Mouse (Mus musculus): Measurements from ENCODE around the gene Ttc24.

DNA sequence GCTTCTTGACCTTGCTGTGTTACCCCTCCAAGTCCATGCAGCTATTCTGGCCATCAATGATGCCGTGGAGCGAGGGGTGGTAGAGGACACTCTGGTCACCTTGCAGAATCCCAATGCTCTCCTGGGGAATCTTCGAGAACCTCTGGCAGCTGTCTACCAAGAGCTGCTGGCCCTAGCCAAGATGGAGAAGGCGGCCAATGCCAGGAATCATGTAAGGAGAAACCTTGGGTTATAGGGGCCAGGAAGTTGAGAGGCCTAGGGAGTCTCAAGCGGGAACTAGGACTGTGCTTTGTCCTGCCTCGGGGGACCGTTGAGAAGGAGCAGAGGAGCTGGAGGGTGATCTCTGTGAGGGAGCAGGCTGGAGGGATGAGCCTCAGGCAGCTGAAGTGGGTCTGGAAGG is 12.0 kb upstream of the Ttc24 start:
- TF ChIP-seq CTCF (conservative IDR thresholded peaks at IDR 0.05 in 1 of 2, IDR thresholded peaks at IDR 0.05 in 1 of 2; ENCODE audit: low read depth in 2 of 2, low read length in 2 of 2) (no peak), BHLHE40 (IDR thresholded peaks at IDR 0.05; ENCODE audit: low read depth, low read length) (no peak), POLR2A (IDR thresholded peaks at IDR 0.05; ENCODE audit: low read depth, low read length) (no peak), MAFK (IDR thresholded peaks at IDR 0.05; ENCODE audit: insufficient replicate concordance, low read length) (no peak), ETS1 (conservative IDR thresholded peaks at IDR 0.05; ENCODE audit: low read depth, low read length) (no peak), NRF1 (IDR thresholded peaks at IDR 0.05; ENCODE audit: low read depth, low read length) (no peak), MAZ (IDR thresholded peaks at IDR 0.05; ENCODE audit: low read depth, low read length) (no peak)

Measured in CH12.LX (cell line).